Mouse (Mus musculus) ES-Bruce4 (cell line): ENCODE measurements around the gene Hsd3b1.

Experiments used
- CTCF ChIP-seq: IDR thresholded peaks from one replicate; pipeline ENCODE4 v1.8.1; 2011; ENCODE audit warnings: low read depth, low read length
- POLR2A ChIP-seq: IDR thresholded peaks from one replicate; pipeline ENCODE4 v1.8.1; 2011; ENCODE audit warnings: low read length; ENCODE audit not compliant: insufficient read depth

GRCm38 (mm10) chr3:98858051-98858450, 1.5 kb downstream of the Hsd3b1 start:
- no peak for TF ChIP-seq POLR2A
- no peak for TF ChIP-seq CTCF
